Mouse (Mus musculus): ENCODE results near the gene Ndufs1. TPM values are rescaled to one million over a fixed set of nuclear protein-coding genes. Genes with fewer than 3 reads are reported as not detected.
"Not testable (repeated sequence)": the region's sequence is repeated elsewhere in the genome, so short reads cannot be mapped to it uniquely, and the experiment has no call there.

Ndufs1 gene
- total RNA-seq, 2 experiments from 2014 or later: 143 TPM

DNA sequence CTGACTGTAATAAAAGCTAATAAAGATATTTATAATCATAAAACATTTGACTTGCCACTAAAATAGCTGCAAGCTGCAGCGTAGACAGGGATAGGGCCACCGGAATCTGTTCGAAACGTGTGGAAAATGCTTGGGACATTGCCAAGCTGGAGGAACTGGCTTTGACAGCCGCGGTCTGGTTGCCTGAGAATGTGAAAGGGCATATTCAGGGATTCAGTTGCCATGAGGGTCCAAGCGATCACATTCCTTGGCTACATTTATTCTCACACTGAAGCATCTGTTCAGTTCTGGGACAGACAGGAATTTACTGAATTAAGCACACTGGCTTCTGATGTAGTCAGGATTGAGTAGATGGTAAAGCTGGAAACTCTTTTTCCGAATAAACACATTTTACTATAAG lies 14.2 kb upstream of the Ndufs1 start:
- intact Hi-C loops (cut with DNase I): no loop called here
- peak; percentile 27 to 43 for DNase-seq (ENCODE audit: extremely low spot score in 1 of 2, low spot score in 2 of 2)

DNA sequence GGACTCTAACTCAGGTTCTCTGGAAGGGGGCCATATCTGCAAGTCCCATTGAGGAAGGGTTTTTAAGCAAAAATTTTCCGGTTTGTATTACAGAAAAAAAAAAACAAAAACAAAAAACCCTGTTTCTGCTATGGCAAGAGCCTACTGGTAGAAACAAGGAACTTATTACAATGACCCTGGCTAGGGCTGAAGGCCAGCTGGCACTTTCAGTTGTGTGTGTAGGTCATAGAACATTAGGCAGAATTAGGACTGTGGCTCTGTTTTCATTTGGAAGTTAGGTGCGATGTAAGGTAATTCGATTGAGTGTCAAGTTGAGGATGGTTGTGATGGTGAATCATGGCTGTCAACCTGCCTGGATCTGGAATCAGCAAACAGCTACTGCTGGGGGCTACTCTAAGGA lies 11.9 kb upstream of the Ndufs1 start:
- DNase-seq (ENCODE audit: extremely low spot score in 1 of 2, low spot score in 2 of 2): no peak
- intact Hi-C loops (cut with DNase I): loop anchor here (10.0 kb wide), 1 partner anchor 266 kb away; no protein-coding TSS in a partner anchor

DNA sequence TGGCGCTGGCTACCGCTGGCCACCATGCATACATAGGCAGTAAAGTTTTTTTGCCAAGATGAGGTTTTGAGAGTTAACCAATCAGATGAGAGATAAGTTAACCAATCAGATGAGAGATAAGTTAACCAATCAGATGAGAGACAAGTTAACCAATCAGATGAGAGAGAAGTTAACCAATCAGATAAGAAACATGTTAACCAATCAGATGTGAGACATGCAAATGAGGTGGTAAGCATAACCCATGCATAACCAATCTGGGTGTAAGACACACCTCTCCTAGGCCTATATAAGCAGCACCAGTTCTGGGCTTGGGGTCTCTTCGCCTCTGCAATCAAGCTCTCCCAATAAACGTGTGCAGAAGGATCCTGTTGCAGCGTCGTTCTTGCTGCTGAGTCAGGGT lies 8.8 kb upstream of the Ndufs1 start:
- DNase-seq (ENCODE audit: extremely low spot score in 1 of 2, low spot score in 2 of 2): not testable (repeated sequence)
- intact Hi-C loops (cut with DNase I): loop anchor here (10.0 kb wide), 1 partner anchor 269 kb away; no protein-coding TSS in a partner anchor

DNA sequence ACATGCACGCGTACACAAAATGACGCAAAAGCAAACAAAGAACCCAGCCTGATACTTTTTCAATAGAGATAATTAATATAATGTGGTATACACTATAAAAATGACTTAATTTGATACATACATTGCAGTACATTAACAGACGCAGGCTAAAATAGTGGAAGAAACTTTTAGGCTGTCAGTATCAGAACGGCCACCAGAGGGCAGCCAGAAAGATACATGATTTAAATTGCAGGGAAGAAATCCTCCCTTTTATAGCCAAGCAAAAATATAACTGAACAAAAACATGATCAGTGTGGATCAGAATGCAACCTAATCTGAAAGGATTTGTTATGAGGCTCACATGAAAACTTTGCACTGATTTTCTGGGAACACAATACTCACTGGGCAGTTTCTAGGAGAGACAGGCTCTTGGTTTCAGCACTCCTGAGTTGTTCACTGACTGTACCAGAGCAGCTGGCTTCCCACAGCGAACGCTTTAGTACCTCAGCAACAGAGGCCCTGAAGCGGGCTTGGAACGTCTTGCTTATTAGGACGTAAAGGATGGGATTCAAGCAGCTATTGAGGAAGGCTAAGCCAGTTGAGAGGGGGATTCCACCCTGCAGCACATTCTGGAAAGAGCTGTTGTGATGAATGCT lies 6.1 kb upstream of the Ndufs1 start:
- DNase-seq (ENCODE audit: extremely low spot score in 1 of 2, low spot score in 2 of 2): peak; percentile 46 to 53
- intact Hi-C loops (cut with DNase I): loop anchor here (5.0 to 10.0 kb wide), 3 partner anchors 70 to 272 kb away; partner anchors contain the start of gene Zdbf2

DNA sequence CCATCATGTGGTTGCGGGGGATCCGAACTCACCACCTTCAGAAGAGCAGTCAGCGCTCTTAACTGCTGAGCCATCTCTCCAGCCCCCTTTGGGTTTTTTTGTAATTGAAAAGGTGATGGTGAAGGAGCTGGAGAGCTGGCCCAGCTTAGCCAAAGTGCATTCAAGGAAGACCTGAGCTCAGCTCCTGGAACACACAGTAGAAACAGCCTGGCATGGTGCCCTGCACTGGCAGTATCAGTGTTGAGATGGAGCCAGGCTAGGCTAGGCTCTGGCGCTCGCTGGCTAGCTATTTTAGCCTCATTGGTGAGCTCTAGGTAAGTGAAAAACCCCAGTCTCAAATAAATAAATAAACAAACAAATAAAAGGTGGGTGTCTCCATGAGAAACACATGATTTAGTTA lies 5.6 kb upstream of the Ndufs1 start:
- DNase-seq (ENCODE audit: extremely low spot score in 1 of 2, low spot score in 2 of 2): peak; percentile 26 to 62
- intact Hi-C loops (cut with DNase I): loop anchor here (5.0 to 10.0 kb wide), 3 partner anchors 70 to 273 kb away; partner anchors contain the start of gene Zdbf2

DNA sequence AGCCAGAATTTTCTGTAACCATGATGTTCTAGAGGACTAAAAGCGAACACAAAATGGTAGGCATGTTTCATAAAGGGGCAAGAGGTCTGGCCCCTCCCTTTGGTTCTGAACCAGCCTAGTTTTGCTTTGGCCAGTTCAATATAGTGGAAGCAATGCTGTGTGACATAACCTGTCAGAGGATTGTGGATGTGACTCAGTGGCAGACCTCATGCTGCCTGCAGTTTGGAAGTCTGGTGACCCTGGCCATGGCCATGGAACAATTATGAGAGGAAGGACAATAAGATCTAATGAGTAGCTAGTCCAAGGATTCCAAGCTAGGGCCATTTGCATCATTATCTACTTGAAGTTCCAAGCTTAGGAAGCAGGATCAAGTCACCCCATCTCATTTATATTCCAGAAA lies 4.8 kb upstream of the Ndufs1 start:
- intact Hi-C loops (cut with DNase I): loop anchor here (5.0 to 10.0 kb wide), 3 partner anchors 71 to 273 kb away; partner anchors contain the start of gene Zdbf2
- no peak for DNase-seq (ENCODE audit: extremely low spot score in 1 of 2, low spot score in 2 of 2)

DNA sequence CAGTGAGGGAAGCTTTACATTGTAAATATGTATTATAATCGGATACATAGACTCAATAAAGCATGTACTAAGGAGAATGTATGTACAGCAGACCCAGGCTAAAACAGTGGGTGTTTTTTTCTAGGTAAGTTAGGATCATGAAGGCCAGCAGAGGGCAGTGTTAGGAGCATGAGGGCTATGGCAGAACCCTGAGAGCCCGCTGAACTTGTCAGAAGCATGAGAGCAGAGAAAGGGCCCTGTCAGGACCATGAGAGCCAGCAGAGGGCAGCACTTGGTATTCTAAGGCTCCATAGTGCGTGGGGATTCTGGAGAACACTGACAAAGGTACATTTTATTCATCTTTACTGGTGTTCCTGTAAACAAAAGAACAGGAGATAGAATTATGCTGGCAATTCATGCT lies 4.4 kb upstream of the Ndufs1 start:
- intact Hi-C loops (cut with DNase I): loop anchor here (5.0 to 10.0 kb wide), 3 partner anchors 71 to 274 kb away; partner anchors contain the start of gene Zdbf2
- peak; percentile 88 to 92 for DNase-seq (ENCODE audit: extremely low spot score in 1 of 2, low spot score in 2 of 2)

DNA sequence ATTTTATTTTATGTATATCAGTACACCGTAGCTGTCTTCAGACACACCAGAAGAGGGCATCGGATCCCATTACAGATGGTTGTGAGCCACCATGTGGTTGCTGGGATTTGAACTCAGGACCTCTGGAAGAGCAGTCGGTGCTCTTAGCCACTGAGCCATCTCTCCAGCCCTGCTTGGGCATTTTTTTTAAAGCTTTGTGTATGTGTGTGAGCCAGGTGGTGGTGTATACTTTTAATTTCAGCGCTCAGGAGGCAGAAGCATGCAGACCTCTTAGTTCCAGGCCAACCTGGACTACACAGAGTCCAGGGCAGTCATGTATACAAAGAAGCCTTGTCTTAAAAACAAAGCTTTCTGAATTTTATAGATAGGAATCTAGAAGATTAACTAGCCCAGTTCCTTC lies 3.9 kb upstream of the Ndufs1 start:
- intact Hi-C loops (cut with DNase I): loop anchor here (5.0 to 10.0 kb wide), 3 partner anchors 72 to 274 kb away; partner anchors contain the start of gene Zdbf2
- DNase-seq (ENCODE audit: extremely low spot score in 1 of 2, low spot score in 2 of 2): not testable (repeated sequence)

DNA sequence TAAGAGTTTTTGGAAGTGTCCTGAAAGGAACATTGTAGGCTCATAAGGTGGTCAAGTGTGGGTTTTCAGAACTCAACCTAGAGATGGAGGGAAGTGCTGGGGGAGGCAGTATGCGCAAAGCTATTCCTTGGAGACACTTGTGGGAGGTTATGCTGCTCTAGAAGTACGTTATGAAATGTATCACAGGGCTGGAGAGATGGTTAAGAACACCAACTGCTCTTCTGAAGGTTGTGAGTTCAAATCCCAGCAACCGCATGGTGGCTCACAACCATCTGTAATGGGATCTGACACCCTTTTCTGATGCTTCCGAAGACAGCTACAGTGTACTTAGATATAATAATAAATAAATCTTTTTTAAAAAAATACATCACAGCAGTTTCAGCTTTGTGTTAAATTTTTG lies 3.5 kb upstream of the Ndufs1 start:
- DNase-seq (ENCODE audit: extremely low spot score in 1 of 2, low spot score in 2 of 2): no peak
- intact Hi-C loops (cut with DNase I): loop anchor here (5.0 to 10.0 kb wide), 3 partner anchors 72 to 275 kb away; partner anchors contain the start of gene Zdbf2

DNA sequence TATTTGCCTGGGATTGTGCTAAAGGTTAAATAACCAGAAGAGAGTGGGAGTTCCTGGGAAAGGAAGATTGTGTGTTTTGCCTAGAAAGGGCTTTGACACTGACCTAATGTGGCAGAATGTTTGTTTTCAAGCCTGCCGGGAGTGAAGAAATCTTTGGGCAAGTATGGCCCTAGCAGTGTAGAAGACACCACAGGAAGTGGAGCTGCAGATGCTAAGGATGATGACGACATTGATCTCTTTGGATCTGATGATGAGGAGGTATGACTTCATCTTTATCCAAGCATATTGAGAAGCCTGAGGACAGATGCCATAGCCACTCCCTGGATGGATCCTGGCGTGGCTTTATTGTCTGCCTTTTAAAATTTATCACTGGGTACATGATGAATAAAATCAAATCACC lies 1.7 kb upstream of the Ndufs1 start:
- no peak for DNase-seq (ENCODE audit: extremely low spot score in 1 of 2, low spot score in 2 of 2)
- intact Hi-C loops (cut with DNase I): no loop called here

DNA sequence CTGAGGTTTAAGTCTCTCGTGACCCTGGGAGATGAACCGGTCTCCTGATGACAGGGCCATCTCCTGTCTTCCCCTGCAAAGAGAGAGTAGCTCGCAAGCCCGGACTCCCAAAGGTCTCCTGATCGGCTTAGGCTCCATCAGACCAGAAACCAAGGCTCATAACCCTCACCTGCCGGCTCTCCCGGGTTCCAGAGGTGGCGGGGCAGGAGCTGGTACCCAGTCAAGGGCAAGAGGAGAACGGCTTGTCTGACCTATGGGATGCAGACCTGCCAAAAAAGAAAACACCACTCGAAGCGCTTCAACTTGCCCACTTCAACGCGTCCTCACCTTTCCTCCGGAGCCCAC lies 402 bp downstream of the Ndufs1 start:
- intact Hi-C loops (cut with DNase I): no loop called here
- no peak for DNase-seq (ENCODE audit: extremely low spot score in 1 of 2, low spot score in 2 of 2)

DNA sequence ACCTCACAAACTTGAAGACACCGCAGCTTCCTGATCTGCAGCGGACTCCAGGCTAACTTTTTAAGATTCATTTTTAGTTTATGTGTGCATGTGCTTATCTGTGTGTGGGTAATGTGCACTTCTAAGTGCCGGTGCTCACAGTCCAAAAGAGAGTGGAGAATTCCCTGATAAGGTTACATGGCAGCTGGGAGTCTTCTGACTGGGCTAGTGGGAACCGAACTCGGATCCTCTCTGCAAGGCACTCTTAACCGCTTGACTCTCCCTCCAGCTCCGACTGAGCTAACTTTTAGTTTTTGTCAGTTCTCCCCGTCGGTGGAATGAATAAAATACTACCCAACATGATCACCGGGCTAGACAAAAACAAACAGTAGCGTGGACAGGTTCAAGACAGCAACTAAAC lies 780 bp downstream of the Ndufs1 start:
- peak in 1 of 2 experiments; percentile 28 for DNase-seq (ENCODE audit: extremely low spot score in 1 of 2, low spot score in 2 of 2)
- intact Hi-C loops (cut with DNase I): no loop called here

DNA sequence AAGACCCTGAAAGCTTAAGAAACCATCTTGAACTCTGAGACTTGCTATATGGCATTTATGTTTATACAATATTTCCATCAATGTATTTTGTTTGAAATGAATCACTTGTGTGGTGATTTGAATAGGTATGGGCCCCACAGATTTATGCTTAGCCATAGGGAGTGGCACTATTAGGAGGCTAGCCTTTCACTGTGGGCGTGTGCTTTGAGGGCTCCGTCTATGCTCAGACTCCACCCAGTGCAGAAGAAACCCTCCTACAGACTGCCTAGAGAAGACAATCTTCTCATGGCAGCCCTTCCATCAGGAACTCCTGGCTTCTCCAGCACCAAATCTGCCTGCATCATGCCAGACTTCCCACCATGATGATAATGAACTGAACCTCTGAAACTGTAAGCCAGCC lies 8.0 kb downstream of the Ndufs1 start:
- DNase-seq (ENCODE audit: extremely low spot score in 1 of 2, low spot score in 2 of 2): no peak
- intact Hi-C loops (cut with DNase I): no loop called here

DNA sequence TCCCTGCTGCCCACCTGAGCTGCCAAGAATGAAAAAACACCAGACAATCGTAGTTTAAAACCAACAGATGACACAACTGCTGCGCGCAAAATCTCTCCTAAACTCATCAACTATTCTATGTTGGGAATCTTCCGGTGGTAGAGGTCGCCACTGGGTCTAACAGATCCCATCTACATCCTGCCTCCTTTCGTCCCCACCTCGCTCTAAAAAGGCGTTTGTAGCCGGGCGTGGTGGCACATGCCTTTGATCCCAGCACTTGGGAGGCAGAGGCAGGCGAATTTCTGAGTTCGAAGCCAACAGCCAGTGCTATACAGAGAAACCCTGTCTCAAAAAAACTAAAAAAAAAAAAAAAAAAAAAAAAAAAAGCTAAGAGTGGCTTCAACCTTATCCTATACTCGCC lies 36.4 kb downstream of the Ndufs1 start:
- no peak for DNase-seq (ENCODE audit: extremely low spot score in 1 of 2, low spot score in 2 of 2)
- intact Hi-C loops (cut with DNase I): no loop called here

DNA sequence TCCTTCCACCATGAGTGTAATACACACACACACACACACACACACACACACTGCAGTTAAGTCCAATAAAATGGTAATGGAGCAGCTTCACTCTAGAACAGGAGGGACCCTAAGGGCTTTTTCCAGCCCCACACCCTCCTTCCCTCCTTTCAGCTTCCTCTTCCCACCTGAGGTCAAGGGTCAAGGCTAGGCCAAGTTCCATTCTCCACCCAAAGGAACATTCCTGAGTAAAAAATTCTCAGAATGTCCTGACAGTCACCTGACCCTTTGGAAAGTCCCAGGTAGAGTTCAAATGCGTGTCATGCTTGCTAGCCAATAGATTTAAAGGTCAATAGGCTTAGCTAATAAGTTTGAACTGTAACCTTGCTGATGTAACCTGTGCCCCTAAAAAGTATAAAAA lies 38.0 kb downstream of the Ndufs1 start:
- intact Hi-C loops (cut with DNase I); DNase-seq (ENCODE audit: extremely low spot score in 1 of 2, low spot score in 2 of 2): not testable (repeated sequence)

DNA sequence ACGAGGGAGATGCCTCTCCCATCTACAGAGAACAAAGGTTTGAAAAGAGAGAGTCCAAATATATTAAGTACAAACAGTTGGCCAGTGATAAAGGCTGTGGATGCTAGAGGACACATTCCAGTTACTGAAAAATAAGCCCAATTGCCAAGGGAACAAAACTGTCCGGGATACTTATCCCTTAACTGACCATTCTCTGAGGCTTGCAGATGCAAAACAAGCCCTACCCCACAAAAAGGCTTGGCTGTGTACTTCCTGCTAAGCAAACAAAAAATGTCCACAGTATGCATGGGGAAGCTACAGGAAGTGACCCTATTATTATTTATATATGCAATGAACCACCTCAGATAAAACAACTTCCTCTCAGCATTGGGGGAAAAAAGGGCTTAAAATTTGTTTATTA lies 38.7 kb downstream of the Ndufs1 start:
- intact Hi-C loops (cut with DNase I): no loop called here

DNA sequence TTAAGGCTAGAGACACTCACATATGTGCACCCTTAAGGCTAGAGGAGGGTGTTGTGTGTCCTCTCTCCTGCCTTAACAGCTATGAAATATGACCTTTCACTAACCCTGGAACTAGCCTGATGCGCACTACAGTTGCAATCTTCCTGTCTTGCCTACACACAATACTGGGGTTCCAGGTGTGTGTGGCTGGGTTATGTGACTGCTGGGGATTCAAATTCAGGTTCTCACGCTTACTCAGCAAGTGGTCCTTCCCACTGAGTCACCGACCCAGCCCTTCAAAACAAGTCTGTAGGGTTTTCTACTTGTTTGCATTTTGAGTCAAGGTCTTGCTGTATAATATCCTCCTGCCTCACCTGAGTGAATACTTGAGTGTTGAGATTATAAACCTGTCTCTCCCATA lies 42.1 kb downstream of the Ndufs1 start:
- intact Hi-C loops (cut with DNase I): no loop called here
- DNase-seq (ENCODE audit: extremely low spot score in 1 of 2, low spot score in 2 of 2): no peak

More for the DNA sequence above, 38.7 kb downstream of the Ndufs1 start:
- DNase-seq (ENCODE audit: extremely low spot score in 1 of 2, low spot score in 2 of 2): no peak

DNA sequence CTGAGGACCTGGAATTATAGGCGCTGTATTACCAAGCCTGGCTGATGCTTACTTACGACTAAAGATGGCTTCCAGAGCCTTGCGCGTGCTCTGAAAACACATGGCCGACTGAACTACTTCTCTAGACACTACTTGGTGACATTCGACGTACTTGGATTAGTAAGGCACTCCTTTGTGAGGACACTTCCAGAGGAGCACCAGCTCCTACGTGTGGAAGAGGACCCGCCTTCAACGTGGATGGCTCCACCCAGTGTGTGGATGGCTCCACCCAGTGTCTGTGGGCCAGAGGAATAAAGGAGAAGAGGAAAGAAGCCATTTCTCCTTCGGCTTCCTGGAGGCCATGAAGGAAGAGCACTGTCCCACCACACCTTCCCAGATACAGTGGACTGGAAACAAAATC lies 44.9 kb downstream of the Ndufs1 start:
- intact Hi-C loops (cut with DNase I): no loop called here
- DNase-seq (ENCODE audit: extremely low spot score in 1 of 2, low spot score in 2 of 2): no peak

DNA sequence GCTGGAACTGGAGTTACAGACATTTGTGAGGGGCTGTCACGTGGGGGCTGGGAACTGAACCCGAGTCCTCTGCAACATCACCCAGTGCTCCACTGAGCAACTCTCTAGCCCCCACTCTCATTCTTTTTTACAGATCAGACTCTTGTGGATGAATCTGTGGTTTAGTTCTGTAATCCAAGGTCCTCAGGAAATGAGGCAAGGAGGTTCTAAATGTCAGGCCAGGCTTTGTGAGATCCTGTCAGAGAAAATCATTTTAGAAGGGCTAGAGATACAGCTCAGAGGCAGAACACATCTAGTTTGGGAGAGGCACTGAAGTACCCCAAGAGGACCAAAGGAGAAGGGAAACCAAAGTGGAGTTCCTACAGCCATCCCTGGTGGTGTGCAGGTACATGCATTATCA lies 45.8 kb downstream of the Ndufs1 start:
- intact Hi-C loops (cut with DNase I): no loop called here
- DNase-seq (ENCODE audit: extremely low spot score in 1 of 2, low spot score in 2 of 2): no peak

DNA sequence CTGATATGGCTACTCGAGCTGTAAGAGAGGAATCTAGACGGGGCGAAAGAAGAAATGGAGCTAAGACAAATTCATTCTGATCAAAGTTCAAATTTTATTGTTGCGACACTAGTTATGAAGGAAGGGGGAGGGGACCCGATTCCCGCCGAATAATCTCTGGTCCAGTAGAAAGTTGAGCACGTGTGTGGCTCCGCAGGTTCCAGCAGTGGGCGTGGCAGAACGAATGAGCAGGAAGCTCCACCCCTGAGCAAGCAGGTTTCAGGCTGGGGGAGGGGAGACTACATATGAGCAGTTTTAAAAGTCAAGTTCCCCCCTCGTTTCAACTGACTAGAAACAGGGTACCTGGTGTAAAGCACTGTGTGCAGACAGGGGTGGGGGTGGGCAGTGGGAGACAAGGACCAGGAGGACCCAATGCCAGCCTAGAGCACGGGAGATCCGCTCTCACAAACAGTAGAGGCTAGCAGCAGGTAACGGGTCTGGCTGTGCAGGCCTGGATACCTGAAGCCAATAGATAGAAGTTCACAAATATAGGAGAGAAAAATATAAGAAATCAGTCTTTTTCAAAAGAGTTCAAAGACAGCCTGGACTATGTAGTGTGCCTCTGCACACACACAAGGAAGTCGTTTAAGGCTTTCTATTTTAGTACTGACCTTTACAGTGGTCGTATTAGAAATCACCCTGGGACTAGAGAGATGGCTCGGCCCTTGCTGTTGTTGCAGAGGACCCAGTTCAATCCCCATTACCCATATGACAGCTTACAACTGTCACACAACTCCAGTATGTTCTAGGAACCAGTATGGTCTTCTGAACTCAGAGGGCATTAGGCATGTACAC lies 46.6 kb downstream of the Ndufs1 start:
- no peak for DNase-seq (ENCODE audit: extremely low spot score in 1 of 2, low spot score in 2 of 2)
- intact Hi-C loops (cut with DNase I): no loop called here
